Mouse (Mus musculus): Measurements from ENCODE around the gene Nod1.

DNA sequence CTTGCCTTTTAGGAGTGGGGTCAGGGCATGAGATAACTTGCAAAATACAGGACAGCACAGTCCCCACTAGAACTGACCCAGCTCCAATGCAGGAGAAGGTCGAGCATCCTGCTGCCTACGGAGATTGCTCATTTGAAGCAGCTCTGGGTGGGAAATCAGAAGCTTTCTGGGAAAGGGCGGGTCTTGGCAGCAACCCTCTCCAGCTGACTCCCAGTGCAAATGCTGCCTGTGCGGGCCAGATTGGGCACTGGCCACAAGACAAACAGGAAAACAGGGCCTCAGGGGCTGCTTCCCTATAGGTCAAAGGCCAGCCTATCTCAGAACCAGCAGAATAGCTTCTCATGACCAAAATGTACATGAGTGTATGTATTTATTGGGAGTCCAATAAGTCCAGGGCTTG is 32.8 kb downstream of the Nod1 start:
- TF ChIP-seq CTCF (IDR thresholded peaks at IDR 0.05; ENCODE audit: low read depth): no peak
- no peak for TF ChIP-seq EP300 (IDR thresholded peaks at IDR 0.05; ENCODE audit: low read depth)

Data from liver, embryonic 14.5 days (tissue).